Mouse (Mus musculus) midbrain, embryonic 10.5 days (tissue): Measurements from ENCODE around the gene Adra2a. TPM values are rescaled to one million over a fixed set of nuclear protein-coding genes. Genes with fewer than 3 reads are reported as not detected.

Experiments used
- DNase-seq: peaks from one replicate; pipeline ENCODE4 v3.0.0-alpha.2; 2017; ENCODE audit warnings: low spot score
- H3K27ac ChIP-seq: fragments of 300-500 bp; sonication (generic); replicated peaks from 2 replicates; pipeline ENCODE4 v1.5.1; 2016; ENCODE audit warnings: mild to moderate bottlenecking
- H3K27me3 ChIP-seq: fragments of 300-500 bp; sonication (generic); 2 replicates; pipeline ENCODE4 v1.6.1; 2016; ENCODE audit warnings: low read depth, mild to moderate bottlenecking; ENCODE audit not compliant: poor library complexity, severe bottlenecking
- H3K36me3 ChIP-seq: fragments of 300-500 bp; sonication (generic); 2 replicates; pipeline ENCODE4 v1.6.1; 2016; ENCODE audit warnings: mild to moderate bottlenecking, moderate library complexity
- H3K4me1 ChIP-seq: fragments of 300-500 bp; sonication (generic); 2 replicates; pipeline ENCODE4 v1.6.1; 2016
- H3K4me3 ChIP-seq: fragments of 300-500 bp; sonication (generic); 2 replicates; pipeline ENCODE4 v1.5.1; 2016; ENCODE audit warnings: mild to moderate bottlenecking, moderate library complexity
- H3K9me3 ChIP-seq: fragments of 300-500 bp; sonication (generic); replicated peaks from 2 replicates; pipeline ENCODE4 v1.6.1; 2016; ENCODE audit warnings: mild to moderate bottlenecking
- WGBS: fragments of 180-500 bp; shearing (Covaris S2); methylation state at CpG from one replicate; pipeline ENCODE4 v1.1.7; 2016; 5-methylcytosine and 5-hydroxymethylcytosine counted together
- polyA plus RNA-seq: library from polyadenylated mRNA; unstranded; fragments of >200 nt; fragmentation: Nextera tagmentation; extraction: Ambion mirVana; gene quantifications from 2 replicates; pipeline ENCODE4 v1.2.1, GENCODE M21; 2016

Gene Adra2a
- polyA plus RNA-seq, 1 experiment from 2014 or later, result 0.62 TPM

DNA sequence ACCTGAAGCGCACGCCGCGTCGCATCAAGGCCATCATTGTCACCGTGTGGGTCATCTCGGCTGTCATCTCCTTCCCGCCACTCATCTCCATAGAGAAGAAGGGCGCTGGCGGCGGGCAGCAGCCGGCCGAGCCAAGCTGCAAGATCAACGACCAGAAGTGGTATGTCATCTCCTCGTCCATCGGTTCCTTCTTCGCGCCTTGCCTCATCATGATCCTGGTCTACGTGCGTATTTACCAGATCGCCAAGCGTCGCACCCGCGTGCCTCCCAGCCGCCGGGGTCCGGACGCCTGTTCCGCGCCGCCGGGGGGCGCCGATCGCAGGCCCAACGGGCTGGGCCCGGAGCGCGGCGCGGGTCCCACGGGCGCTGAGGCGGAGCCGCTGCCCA, 2.7 kb downstream of the Adra2a start:
- 2% methylated on average over 46 of the region's 46 CpGs for WGBS
- peaks cover 40% of the 10 kb centered on the region for H3K4me1 ChIP-seq
- peak overlapping the region; percentile 65 for H3K4me3 ChIP-seq
- H3K36me3 ChIP-seq, result no peaks in the 10 kb centered on the region
- H3K27me3 ChIP-seq, result peaks cover 79% of the 10 kb centered on the region
- H3K27ac ChIP-seq, result peak overlapping the region; percentile 52; the same call in 1 of the 2 replicates
- DNase-seq, result peak; percentile 44
- H3K9me3 ChIP-seq, result no peaks in the 10 kb centered on the region

DNA sequence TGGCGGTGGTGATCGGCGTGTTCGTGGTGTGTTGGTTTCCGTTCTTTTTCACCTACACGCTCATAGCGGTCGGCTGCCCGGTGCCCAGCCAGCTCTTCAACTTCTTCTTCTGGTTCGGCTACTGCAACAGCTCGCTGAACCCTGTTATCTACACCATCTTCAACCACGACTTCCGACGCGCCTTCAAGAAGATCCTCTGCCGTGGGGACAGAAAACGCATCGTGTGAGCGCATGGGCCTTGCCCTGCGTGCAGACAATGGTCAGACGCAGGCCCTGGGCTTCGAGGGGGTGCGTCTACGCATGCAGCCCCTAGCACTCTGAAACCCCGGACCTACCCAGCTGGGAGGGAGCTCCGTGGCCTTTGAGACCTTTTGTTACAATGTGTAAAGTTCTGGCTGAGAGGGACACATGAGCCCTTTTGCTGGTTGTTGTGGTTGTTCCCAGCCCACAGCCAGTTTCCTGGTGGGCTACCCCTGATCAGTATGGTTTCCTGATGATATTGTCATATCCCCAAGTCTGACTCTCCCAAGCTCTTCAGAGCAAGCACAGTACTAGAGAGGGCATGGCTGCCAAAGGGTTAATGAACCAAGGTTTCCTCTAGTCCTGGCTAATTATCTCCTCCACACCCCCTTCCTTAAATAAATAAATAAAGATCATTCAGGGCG, 3.6 kb downstream of the Adra2a start:
- H3K27ac ChIP-seq, result peak overlapping the region; percentile 52; the same call in 1 of the 2 replicates
- peaks cover 40% of the 10 kb centered on the region for H3K4me1 ChIP-seq
- WGBS, result 2% methylated on average over 27 of the region's 27 CpGs
- H3K4me3 ChIP-seq, result peak overlapping the region; percentile 65
- peaks cover 80% of the 10 kb centered on the region for H3K27me3 ChIP-seq
- no peaks in the 10 kb centered on the region for H3K36me3 ChIP-seq
- H3K9me3 ChIP-seq, result no peaks in the 10 kb centered on the region
- peak; percentile 43 for DNase-seq

DNA sequence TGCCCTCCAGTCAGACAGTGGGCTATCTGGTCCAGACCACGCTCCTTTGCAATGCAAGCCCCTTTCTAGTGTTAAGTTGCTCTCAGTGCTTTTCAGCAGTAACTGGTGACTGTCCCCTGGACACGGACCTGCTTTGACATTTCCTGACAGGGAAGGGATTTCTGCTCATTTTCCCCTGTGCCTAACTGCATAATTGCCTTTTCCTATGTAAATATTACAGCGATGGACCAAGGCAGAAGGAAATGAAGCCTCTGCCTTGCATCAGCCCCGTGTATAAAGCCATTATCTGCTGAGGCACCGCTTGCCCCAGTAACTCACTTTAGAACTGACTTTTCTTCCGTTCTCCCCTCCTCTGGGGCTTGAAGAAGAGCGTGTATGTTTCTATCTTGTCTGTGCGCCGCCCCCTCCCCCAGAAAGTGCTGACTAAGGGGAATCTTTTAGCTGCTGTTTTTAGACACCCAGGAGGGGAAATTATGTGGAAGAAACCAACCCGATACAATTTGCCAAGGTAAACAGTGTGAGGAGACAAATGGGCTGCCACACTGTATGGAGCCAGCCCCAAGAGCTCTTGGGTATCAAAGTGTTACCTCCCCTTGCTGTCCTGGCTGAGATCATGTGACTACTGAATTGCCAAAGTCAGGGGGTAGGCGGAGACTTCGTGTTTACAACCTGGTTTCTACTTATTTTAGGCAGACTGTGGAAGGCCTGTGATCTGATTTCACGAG, 4.4 kb downstream of the Adra2a start:
- H3K4me3 ChIP-seq, result no peak overlapping the region
- peaks cover 40% of the 10 kb centered on the region for H3K4me1 ChIP-seq
- H3K27me3 ChIP-seq, result peaks cover 77% of the 10 kb centered on the region

DNA sequence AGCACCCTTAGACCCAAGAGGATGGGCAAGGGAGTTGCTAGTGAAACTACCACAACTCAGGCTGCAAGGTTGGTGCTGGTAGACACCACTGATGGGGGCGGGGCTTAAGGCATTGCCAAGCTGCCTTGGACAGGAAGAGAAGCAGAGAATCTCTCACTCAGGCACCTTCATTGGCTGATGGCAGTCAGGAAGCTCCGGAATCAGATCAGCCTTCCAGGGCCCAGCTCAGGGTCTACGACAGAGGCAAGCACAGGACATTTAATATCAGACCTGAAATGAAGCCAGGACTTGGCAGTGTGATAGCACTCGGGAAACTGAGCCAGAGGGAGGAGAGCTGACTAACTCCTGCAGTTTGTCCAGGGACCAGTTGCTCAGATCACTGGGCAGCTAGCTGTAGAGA, 7.7 kb downstream of the Adra2a start:
- 72% methylated on average over 4 of the region's 4 CpGs for WGBS
- H3K27me3 ChIP-seq, result peaks cover 52% of the 10 kb centered on the region
- no peaks in the 10 kb centered on the region for H3K36me3 ChIP-seq
- H3K4me1 ChIP-seq, result peaks cover 22% of the 10 kb centered on the region
- no peak for DNase-seq
- H3K9me3 ChIP-seq, result no peaks in the 10 kb centered on the region
- no peak overlapping the region for H3K4me3 ChIP-seq
- no peak overlapping the region for H3K27ac ChIP-seq

More for the DNA sequence above, 4.4 kb downstream of the Adra2a start:
- H3K27ac ChIP-seq, result no peak overlapping the region
- 8% methylated on average over 13 of the region's 13 CpGs for WGBS
- no peaks in the 10 kb centered on the region for H3K9me3 ChIP-seq
- peak; percentile 21 for DNase-seq
- no peaks in the 10 kb centered on the region for H3K36me3 ChIP-seq

DNA sequence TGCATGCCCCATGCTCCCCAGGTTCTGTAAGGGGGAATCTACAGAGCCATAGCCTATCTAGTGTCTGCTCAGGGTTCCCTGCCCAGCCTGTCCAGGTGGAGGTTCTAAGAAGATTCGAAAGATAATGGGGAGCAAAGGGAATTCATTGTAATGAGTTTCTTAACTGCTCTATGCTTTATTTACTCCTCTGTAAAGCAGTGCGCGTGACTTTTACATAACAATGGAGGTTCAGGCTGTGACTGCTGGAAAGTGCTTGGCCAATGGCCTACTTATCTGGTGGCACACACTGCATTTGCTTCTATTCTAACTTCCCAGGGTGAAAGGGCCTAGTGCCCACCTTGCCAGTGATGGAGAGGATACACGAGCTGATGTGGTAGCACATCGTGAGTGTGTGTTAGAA, 11.9 kb downstream of the Adra2a start:
- Histone ChIP-seq H3K27me3 (peaks cover 10% of the 10 kb centered on the region), H3K4me3 (no peak overlapping the region)
- WGBS, result 56% methylated on average over 5 of the region's 5 CpGs

DNA sequence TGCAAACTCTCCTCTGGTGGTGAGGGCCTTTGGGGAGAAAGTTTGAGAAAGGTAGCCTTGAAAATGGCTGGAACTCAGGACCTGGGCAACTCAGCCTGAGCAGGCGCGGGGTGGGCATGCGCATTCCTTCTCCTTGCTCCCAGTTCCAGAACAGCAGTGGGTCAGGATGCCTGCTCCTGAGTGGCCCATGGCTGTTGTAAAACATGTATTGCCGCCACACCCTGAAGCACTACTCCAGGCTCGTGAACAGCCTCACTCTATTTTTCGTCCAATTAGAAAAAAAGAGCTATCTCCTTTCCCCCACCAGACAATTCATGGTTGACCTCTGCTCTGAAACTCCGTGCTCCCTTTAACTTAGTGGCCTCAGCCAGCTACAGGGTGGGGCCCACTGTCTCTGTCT, 24.5 kb downstream of the Adra2a start:
- no peaks in the 10 kb centered on the region for H3K27me3 ChIP-seq
- no peaks in the 10 kb centered on the region for H3K36me3 ChIP-seq
- no peaks in the 10 kb centered on the region for H3K9me3 ChIP-seq
- DNase-seq, result no peak
- H3K4me3 ChIP-seq, result no peak overlapping the region
- no peak overlapping the region for H3K27ac ChIP-seq
- 93% methylated on average over 7 of the region's 7 CpGs for WGBS
- no peaks in the 10 kb centered on the region for H3K4me1 ChIP-seq

More for the DNA sequence above, 11.9 kb downstream of the Adra2a start:
- no peak for DNase-seq
- Histone ChIP-seq H3K9me3 (no peaks in the 10 kb centered on the region), H3K36me3 (no peaks in the 10 kb centered on the region), H3K4me1 (peaks cover 5% of the 10 kb centered on the region), H3K27ac (no peak overlapping the region)

DNA sequence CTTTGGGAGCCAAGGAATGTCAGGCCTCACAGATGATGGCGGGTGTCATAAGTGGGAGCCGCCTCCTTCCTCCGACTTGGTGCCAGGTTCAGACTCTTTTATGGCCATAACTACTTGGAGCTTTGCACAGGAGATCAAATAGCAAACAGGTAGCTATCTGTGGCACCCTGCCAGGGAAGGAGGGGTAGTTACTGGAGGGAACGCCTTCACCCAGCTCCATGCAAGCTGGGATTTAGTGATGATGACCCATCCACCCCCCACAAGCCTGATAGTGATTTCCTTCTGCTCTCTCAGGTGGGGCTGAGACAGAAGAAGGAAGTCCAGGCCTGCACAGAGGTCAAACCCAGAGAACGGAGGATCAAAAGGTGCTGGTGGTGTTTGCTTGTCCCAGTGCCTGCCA, 26.6 kb downstream of the Adra2a start:
- Histone ChIP-seq H3K27me3 (no peaks in the 10 kb centered on the region; the same call in 1 of the 2 replicates), H3K9me3 (no peaks in the 10 kb centered on the region), H3K4me3 (no peak overlapping the region), H3K36me3 (no peaks in the 10 kb centered on the region), H3K27ac (no peak overlapping the region), H3K4me1 (no peaks in the 10 kb centered on the region)
- WGBS, result 89% methylated on average over 5 of the region's 5 CpGs
- no peak for DNase-seq

DNA sequence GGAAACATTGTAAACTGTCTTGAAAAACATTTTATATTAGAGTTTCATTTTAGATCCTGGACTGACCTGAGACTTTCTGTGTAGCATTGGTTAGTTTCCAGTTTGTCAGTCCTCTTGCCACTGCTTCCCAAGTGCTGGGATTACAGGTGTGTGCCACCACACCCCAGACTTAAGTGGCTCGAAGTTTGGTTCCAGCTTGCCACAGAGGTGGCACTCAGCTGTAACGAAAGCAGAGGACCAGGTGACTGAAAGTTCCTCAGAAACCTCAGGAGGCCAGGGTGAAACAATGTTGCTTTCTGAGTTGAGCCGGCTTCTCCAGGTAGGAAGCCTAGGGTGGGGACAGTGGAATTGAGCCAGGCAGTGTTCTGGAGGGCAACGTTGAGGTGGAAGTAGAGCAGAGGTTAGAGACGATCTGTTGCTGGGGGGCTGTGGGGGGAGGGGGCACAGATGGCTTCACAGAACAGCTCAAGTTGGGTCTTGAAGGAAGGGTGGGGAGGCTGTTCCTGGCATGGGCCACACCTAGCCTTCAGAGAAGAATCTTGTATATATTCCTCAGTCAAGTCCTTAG, 28.4 kb downstream of the Adra2a start:
- H3K27ac ChIP-seq, result no peak overlapping the region
- peaks cover 12% of the 10 kb centered on the region for H3K4me1 ChIP-seq
- no peak for DNase-seq
- no peaks in the 10 kb centered on the region for H3K9me3 ChIP-seq
- H3K27me3 ChIP-seq, result no peaks in the 10 kb centered on the region; the same call in 1 of the 2 replicates
- H3K36me3 ChIP-seq, result no peaks in the 10 kb centered on the region
- no peak overlapping the region for H3K4me3 ChIP-seq
- 91% methylated on average over 5 of the region's 5 CpGs for WGBS

DNA sequence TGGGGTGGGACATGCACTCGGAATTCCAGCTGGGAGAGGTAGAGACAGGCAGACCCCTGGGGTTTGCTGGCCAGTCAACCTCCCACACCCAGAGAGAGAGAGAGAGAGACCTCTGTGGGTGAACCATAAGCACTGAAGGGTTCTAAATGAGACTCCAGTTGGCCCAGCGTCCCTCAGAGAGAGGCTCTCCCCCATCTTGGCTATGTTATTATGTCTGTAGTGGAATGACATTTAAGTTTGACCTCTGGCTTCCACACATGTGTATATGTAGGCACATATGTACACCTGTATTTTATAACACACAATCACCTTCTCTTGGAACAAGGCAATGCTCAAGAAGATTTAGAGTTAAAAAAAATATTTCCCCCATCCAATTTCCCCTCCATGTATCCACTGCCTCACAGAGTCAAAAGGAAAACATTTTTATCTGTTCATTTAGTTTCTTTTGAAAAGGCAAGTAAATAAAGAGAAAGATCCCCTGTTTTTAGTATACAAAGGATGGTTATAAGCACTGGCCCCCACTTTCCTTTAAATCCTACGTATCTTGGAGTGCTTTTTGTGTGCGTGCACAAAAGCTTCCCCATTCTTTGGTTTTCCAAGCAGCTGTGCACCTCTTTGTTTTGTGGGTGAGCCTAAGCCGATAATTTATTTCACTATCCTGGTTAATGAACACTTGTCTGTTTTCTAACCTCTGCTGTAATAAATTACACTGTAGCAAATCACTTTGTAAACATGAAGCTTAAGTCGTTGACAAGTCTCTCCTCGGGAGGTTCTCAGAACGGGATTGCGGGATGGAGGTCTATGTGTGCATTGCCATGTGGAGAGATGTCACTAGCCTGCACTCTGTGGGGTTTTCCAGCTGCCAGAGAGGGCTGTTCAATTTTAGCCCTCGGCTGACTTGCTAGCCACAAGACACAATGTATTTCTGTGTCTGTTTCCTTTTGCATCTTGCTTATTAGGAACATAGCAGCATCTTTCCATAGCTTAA, 32.7 kb downstream of the Adra2a start:
- DNase-seq, result no peak
- WGBS, result 41% methylated on average over 10 of the region's 10 CpGs

DNA sequence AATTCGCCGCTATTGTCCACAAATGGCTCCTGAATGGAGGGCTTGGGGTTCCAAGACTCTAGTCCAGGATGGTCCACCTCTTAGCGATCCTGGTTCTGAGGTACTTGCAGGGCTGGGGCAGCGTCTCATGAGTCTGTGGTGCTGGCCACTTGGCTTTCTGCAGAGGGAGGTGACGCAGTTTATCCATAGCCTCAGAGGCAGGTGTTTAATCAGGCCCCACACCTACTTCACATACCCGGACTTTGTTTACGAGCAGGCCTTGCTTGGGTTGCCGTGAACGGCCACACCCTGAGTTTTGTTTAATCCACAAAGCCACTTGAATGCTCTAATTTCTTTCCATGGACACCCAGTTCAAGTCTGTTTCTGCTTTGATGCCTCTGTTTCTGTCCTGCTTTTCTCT, 37.4 kb downstream of the Adra2a start:
- Histone ChIP-seq H3K4me3 (no peak overlapping the region), H3K4me1 (peaks cover 10% of the 10 kb centered on the region), H3K27ac (no peak overlapping the region), H3K9me3 (no peaks in the 10 kb centered on the region), H3K36me3 (no peaks in the 10 kb centered on the region), H3K27me3 (peaks cover 5% of the 10 kb centered on the region; the same call in 1 of the 2 replicates)
- 89% methylated on average over 9 of the region's 9 CpGs for WGBS
- DNase-seq, result no peak

More for the DNA sequence above, 32.7 kb downstream of the Adra2a start:
- peaks cover 5% of the 10 kb centered on the region; the same call in 1 of the 2 replicates for H3K27me3 ChIP-seq
- H3K4me1 ChIP-seq, result peaks cover 12% of the 10 kb centered on the region
- H3K27ac ChIP-seq, result no peak overlapping the region
- no peaks in the 10 kb centered on the region for H3K9me3 ChIP-seq
- H3K4me3 ChIP-seq, result no peak overlapping the region
- H3K36me3 ChIP-seq, result no peaks in the 10 kb centered on the region

DNA sequence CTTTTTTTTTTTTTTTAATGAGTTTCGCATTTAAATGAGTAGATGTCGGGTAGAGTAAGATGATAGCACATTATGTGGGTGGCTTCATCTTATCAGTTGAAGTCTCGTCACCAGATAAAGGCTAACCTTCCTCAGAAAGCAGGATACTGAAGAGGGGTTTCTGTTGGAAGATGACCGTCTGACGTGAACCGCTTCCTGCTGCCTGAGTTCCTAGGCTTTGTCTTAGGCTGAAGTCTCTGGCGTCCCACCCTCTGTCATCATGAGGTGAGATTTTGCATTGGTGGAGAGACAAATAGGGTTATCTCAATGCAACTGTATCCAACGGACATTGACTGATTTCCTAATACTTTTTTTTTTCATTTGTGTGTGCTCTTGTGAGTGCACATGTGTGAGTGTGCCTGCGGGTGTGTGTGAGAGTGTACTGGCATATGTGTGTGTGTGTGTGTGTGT, 37.8 kb downstream of the Adra2a start:
- H3K4me1 ChIP-seq, result peaks cover 6% of the 10 kb centered on the region
- no peak overlapping the region for H3K4me3 ChIP-seq
- 90% methylated on average over 9 of the region's 9 CpGs for WGBS
- peaks cover 5% of the 10 kb centered on the region; the same call in 1 of the 2 replicates for H3K27me3 ChIP-seq
- H3K27ac ChIP-seq, result no peak overlapping the region
- no peak for DNase-seq
- no peaks in the 10 kb centered on the region for H3K9me3 ChIP-seq
- H3K36me3 ChIP-seq, result no peaks in the 10 kb centered on the region

DNA sequence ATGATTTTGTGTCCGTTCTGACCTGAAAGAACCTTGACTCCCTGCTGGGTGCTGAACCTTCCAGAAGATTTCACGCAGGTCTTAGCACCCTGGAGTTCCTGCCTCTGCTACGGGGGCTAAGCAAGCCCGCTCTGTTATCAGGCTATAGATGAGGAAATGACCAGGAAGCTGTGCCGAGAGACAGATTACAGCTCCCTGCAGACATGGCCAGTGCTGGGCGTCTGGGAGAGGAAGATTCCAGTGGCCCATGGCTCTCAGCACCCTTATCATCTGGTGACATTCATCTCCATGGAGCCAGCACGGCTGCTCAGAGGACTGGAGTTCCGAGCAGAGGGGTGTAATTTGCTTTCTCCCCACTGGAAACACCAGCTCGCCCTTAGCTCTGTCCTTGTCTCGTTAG, 43.4 kb downstream of the Adra2a start:
- H3K27me3 ChIP-seq, result no peaks in the 10 kb centered on the region
- WGBS, result 84% methylated on average over 10 of the region's 10 CpGs
- H3K9me3 ChIP-seq, result no peaks in the 10 kb centered on the region
- no peaks in the 10 kb centered on the region for H3K36me3 ChIP-seq
- H3K27ac ChIP-seq, result no peak overlapping the region
- DNase-seq, result no peak
- H3K4me3 ChIP-seq, result no peak overlapping the region
- no peaks in the 10 kb centered on the region for H3K4me1 ChIP-seq
